Mouse (Mus musculus) cortical plate, adult 2 months (tissue): ENCODE measurements at regions not wholly inside any gene's neighbourhood (a gene's known extent, or its start where the extent isn't known, plus 50 kb on each side); places are given as distances from the start of the nearest gene placed in this dataset.

Experiments used
- H3K27ac ChIP-seq: fragments of 200-500 bp; 2 replicates; pipeline ENCODE4 v1.5.1; 2012; ENCODE audit warnings: low read length, control low read depth, inconsistent platforms; ENCODE audit not compliant: insufficient read depth
- H3K4me1 ChIP-seq: fragments of 200-500 bp; 2 replicates; pipeline ENCODE4 v1.6.1; 2011; ENCODE audit warnings: low read length; ENCODE audit not compliant: control insufficient read depth, insufficient read depth
- H3K4me3 ChIP-seq: fragments of 200-500 bp; 2 replicates; pipeline ENCODE4 v1.5.1; 2011; ENCODE audit warnings: mild to moderate bottlenecking, low read length, control low read depth; ENCODE audit not compliant: insufficient read depth
- CTCF ChIP-seq: fragments of 200-500 bp; IDR thresholded peaks from 2 replicates; pipeline ENCODE4 v1.5.1; 2011; ENCODE audit warnings: mild to moderate bottlenecking, control low read depth, low read length; ENCODE audit not compliant: insufficient read depth; ENCODE audit errors: extremely low read depth
- POLR2A ChIP-seq: fragments of 200-500 bp; IDR thresholded peaks from 2 replicates; pipeline ENCODE4 v1.6.1; 2011; ENCODE audit warnings: mild to moderate bottlenecking, low read length, control low read depth; ENCODE audit not compliant: insufficient read depth; ENCODE audit errors: extremely low read depth

DNA sequence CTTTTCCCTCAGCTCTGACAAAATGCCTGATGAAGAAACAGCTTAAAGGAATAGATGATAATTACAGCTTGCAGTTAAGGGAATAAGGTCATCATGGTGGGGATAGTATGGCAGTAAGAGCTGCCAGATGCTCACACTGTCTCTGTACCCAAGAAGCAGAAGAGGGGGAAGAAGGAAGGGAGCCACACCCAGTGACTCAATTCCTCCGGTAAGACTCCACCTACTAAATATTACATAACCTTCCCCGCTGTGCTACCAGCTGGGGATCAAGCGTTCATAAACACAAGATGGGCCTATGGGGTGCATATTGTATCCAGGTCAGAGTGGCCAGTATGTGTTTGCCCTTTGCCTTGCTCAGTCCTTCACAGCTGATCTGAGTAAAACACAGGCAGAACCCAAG is 468.9 kb downstream of the Rnf144a start:
- Histone ChIP-seq H3K4me1 (no peaks in the 10 kb centered on the region), H3K27ac (no peak overlapping the region), H3K4me3 (no peak overlapping the region)
- TF ChIP-seq POLR2A, result no peak
- no peak for TF ChIP-seq CTCF

- no peak overlapping the region for H3K27ac ChIP-seq
- no peak overlapping the region for H3K4me3 ChIP-seq
- TF ChIP-seq POLR2A (no peak), CTCF (no peak)
- H3K4me1 ChIP-seq, result no peaks in the 10 kb centered on the region
Measured at GRCm38 (mm10) chr12:25938856-25939255, 476.2 kb downstream of the Rnf144a start.

- TF ChIP-seq POLR2A (no peak), CTCF (no peak)
- Histone ChIP-seq H3K27ac (no peak overlapping the region), H3K4me1 (no peaks in the 10 kb centered on the region), H3K4me3 (no peak overlapping the region)
Measured at GRCm38 (mm10) chr12:25934946-25935345, 480.1 kb downstream of the Rnf144a start.

GRCm38 (mm10) chr12:25934526-25934925 is 480.5 kb downstream of the Rnf144a start:
- H3K4me1 ChIP-seq, result no peaks in the 10 kb centered on the region
- H3K27ac ChIP-seq, result no peak overlapping the region
- no peak overlapping the region for H3K4me3 ChIP-seq
- no peak for TF ChIP-seq CTCF
- no peak for TF ChIP-seq POLR2A

DNA sequence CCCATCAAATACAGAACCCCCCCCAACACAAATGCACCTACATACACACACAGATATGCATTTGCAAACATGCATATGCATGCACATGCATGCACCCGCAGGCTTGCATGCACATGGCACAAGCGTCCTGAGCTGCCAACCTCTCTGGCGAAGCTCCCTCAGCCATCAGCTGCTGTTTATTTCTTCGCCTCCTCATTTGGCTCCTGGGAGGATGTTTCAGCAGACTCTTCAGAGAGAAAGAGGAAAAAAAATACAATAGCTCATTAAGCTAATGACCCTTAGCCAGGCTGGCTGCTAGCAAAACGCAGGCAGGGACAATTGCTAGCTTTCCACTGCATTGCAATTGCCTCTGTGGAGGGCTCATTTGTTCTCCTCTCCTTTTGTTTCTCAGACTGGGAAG is 488.7 kb downstream of the Rnf144a start:
- Histone ChIP-seq H3K4me1 (0 out of 2 replicates have a peak, but pooled peaks cover 2% of the 10 kb centered on the region), H3K4me3 (no peak overlapping the region), H3K27ac (no peak overlapping the region)
- no peak for TF ChIP-seq CTCF
- TF ChIP-seq POLR2A, result no peak

- no peak overlapping the region for H3K27ac ChIP-seq
- TF ChIP-seq POLR2A, result no peak
- TF ChIP-seq CTCF, result no peak
- H3K4me3 ChIP-seq, result no peak overlapping the region
Measured at GRCm38 (mm10) chr12:25924526-25924925, 490.5 kb downstream of the Rnf144a start.

DNA sequence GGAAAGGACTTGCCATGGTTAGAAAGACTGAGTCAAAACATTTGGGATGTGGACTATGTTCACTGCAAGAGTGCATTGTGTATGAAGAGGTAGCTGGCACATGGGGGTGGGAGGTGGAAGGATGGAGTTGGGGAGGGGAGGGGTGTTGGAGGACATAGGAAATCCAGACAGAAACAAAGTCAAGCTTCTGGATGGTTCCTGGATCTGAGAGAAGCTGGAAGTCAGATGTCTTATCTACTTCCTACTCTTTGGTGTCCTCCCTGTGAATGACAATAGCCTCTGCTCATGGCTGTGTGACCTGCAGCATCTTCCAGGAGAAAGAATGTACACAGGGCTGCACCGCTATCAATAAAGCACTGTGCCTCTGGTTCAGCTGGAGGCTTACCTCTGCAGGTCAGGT is 491.3 kb downstream of the Rnf144a start:
- Histone ChIP-seq H3K4me1 (0 out of 2 replicates have a peak, but pooled peaks cover 2% of the 10 kb centered on the region), H3K4me3 (no peak overlapping the region), H3K27ac (no peak overlapping the region)
- TF ChIP-seq POLR2A, result no peak

More at GRCm38 (mm10) chr12:25924526-25924925, 490.5 kb downstream of the Rnf144a start:
- H3K4me1 ChIP-seq, result 0 out of 2 replicates have a peak, but pooled peaks cover 2% of the 10 kb centered on the region

DNA sequence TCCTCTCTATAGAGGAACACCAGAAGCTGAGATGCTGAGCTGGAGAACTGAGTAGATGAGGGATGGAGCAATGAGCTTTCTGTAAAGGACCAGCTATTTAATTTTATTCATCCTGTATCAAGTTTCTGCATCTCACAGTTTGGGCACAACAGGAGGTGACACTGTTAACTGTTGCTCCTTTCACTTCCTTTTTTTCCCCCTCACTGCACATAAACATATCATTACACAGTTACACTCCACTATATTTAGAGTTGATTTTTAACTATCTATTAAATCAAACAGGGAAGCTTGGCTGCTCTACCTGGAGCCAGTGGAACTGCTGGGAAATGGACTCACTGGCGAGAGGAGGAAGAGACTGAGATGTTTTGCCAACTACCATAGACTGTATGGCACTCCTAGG is 509.4 kb downstream of the Rnf144a start:
- Histone ChIP-seq H3K27ac (no peak overlapping the region), H3K4me3 (no peak overlapping the region)
- TF ChIP-seq POLR2A (no peak), CTCF (no peak)

GRCm38 (mm10) chr12:25896543-25896942 is 518.5 kb downstream of the Rnf144a start:
- H3K4me3 ChIP-seq, result no peak overlapping the region
- no peak overlapping the region for H3K27ac ChIP-seq
- TF ChIP-seq POLR2A, result no peak
- TF ChIP-seq CTCF, result no peak
- no peaks in the 10 kb centered on the region for H3K4me1 ChIP-seq

More for the DNA sequence above, 509.4 kb downstream of the Rnf144a start:
- no peaks in the 10 kb centered on the region for H3K4me1 ChIP-seq

GRCm38 (mm10) chr12:25895691-25896090 is 519.4 kb downstream of the Rnf144a start:
- no peak overlapping the region for H3K4me3 ChIP-seq
- H3K27ac ChIP-seq, result no peak overlapping the region
- no peak for TF ChIP-seq CTCF
- no peak for TF ChIP-seq POLR2A
- no peaks in the 10 kb centered on the region for H3K4me1 ChIP-seq

GRCm38 (mm10) chr12:25891391-25892167 is 523.5 kb downstream of the Rnf144a start:
- no peaks in the 10 kb centered on the region for H3K4me1 ChIP-seq
- no peak overlapping the region for H3K27ac ChIP-seq
- H3K4me3 ChIP-seq, result no peak overlapping the region
- no peak for TF ChIP-seq POLR2A
- TF ChIP-seq CTCF, result no peak
